In the genomic region with DNA sequence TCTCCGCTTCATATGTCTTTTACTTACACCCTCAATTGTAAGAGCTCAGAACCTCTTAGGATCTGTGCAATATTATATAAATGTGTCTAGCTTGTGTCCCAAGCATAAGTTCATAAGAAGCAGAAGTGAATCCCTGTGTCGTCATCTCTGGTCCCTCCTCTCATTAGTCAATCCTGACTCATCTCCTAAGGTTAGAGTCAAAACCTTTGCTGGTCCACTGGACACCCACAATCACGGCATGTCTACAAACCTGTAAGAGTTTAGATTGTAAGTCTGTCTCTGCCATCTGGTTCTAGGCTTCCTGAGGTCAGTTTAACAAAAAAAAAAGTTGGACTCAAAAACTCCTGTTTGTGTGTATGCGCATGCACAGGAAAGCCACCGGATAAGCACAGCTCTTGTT, we compare ENCODE assay signal across 32 mouse cellular contexts. TPM values are rescaled to one million over a fixed set of nuclear protein-coding genes. Genes with fewer than 3 reads are reported as not detected.
A peak's percentile ranks its signal among the peaks of the same experiment; 100 is the strongest.
DNase-seq lines count a peak whose midpoint lies in the region; ATAC-seq and TF ChIP-seq lines count a peak whose summit lies in the region.
"Had no signal": no experiment of that assay in that cellular context is flagged by ENCODE, and none has a peak within 500 bp of the region (broad histone marks: within the 10 kb centered on the region; RNA-seq: fewer than 3 reads in every experiment).

No protein-coding gene starts in this region.

- no peak for TF ChIP-seq CTCF in lung, postnatal 0 days (IDR thresholded peaks at IDR 0.05)
- TF ChIP-seq CTCF in lung, adult 2 months (IDR thresholded peaks at IDR 0.05; ENCODE audit: insufficient read depth, low read length): no peak

- no peak overlapping the region for H3K4me2 ChIP-seq in lung, postnatal 0 days (replicated peaks; ENCODE audit: low read depth, low read length)
- H3K4me2 ChIP-seq: embryonic facial prominence, embryonic 13.5 days; forebrain, embryonic 12.5 days; hindbrain, embryonic 14.5 days; intestine, embryonic 15.5 days; limb, embryonic 12.5 days; liver, embryonic 11.5 days; lung, embryonic 14.5 days; midbrain, embryonic 13.5 days; neural tube, embryonic 12.5 days had no signal

- no peaks in the 10 kb centered on the region for H3K9me3 ChIP-seq in lung, postnatal 0 days (ENCODE audit: low read length)
- H3K9me3 ChIP-seq: embryonic facial prominence, embryonic 13.5 days; forebrain, embryonic 12.5 days; heart, embryonic 10.5 days; intestine, embryonic 15.5 days; limb, embryonic 12.5 days; megakaryocyte, embryonic 14.5 days; midbrain, embryonic 13.5 days; neural tube, embryonic 12.5 days had no signal

- DNase-seq in lung, postnatal 0 days (ENCODE audit: low spot score): peak; percentile 48
- DNase-seq in lung, adult 2 months: no peak
- peak; percentile 56 for DNase-seq in NIH3T3 (ENCODE audit: low read depth)
- peak; percentile 47 for DNase-seq in induced T-regulatory cell, adult 2 months (ENCODE audit: low read depth)
- no peak for DNase-seq in cerebellum, adult 9-11 months
- DNase-seq in layer of hippocampus, postnatal 25 days (ENCODE audit: extremely low spot score in 1 of 2, low spot score in 1 of 2): no peak
- DNase-seq in layer of hippocampus, adult 9-10 months (ENCODE audit: low spot score): no peak
- DNase-seq: cerebellum, postnatal 14 days; embryo, embryonic 11 days; heart, postnatal 4 days; kidney, adult 8-10 months; kidney, postnatal 14 days; lung, embryonic 14.5 days; retina, postnatal 1 day; right cerebral cortex, postnatal 25 days; spleen, adult 18-20 months; thymus, postnatal 25 days had no signal

- no peak overlapping the region for H3K9ac ChIP-seq in lung, postnatal 0 days (replicated peaks; ENCODE audit: low read depth)
- H3K9ac ChIP-seq: embryonic facial prominence, embryonic 13.5 days; forebrain, embryonic 12.5 days; hindbrain, embryonic 14.5 days; intestine, embryonic 15.5 days; limb, embryonic 12.5 days; lung, embryonic 14.5 days; midbrain, embryonic 13.5 days; neural tube, embryonic 12.5 days had no signal

- WGBS in lung, postnatal 0 days: 69% methylated on average over 5 of the region's 5 CpGs
- 50% methylated on average over 5 of the region's 5 CpGs for WGBS in lung, adult 2 months

- H3K4me1 ChIP-seq in lung, postnatal 0 days (ENCODE audit: insufficient read depth, low read depth, low read length): 0 out of 2 replicates have a peak, but pooled peaks cover 5% of the 10 kb centered on the region
- no peaks in the 10 kb centered on the region; the same call in 1 of the 2 replicates for H3K4me1 ChIP-seq in lung, adult 2 months (ENCODE audit: control insufficient read depth, insufficient read depth, low read length)

- H3K27ac ChIP-seq in lung, postnatal 0 days (ENCODE audit: low read length): no peak overlapping the region
- H3K27ac ChIP-seq: embryonic facial prominence, embryonic 13.5 days; forebrain, embryonic 12.5 days; heart, embryonic 10.5 days; hindbrain, embryonic 14.5 days; intestine, embryonic 15.5 days; layer of hippocampus, adult 2 months; limb, embryonic 12.5 days; midbrain, embryonic 13.5 days; neural tube, embryonic 12.5 days had no signal

- TF ChIP-seq EP300 in lung, postnatal 0 days (IDR thresholded peaks at IDR 0.05): no peak

- ATAC-seq in lung, postnatal 0 days: no peak
- peak; percentile 76 for ATAC-seq in neutrophil, adult 5-6 weeks (ENCODE audit: extremely low read depth, insufficient number of reproducible peaks, low FRiP score, poor library complexity, severe bottlenecking)
- ATAC-seq: intestine, embryonic 15.5 days; midbrain, embryonic 13.5 days had no signal

- H3K27me3 ChIP-seq in lung, postnatal 0 days (replicated peaks; ENCODE audit: insufficient read depth, low read length): no peaks in the 10 kb centered on the region
- H3K27me3 ChIP-seq: embryonic facial prominence, embryonic 13.5 days; forebrain, embryonic 12.5 days; intestine, embryonic 15.5 days; limb, embryonic 12.5 days; midbrain, embryonic 13.5 days; neural tube, embryonic 12.5 days had no signal

- TF ChIP-seq POLR2A in lung, adult 2 months (IDR thresholded peaks at IDR 0.05; ENCODE audit: borderline replicate concordance, extremely low read depth, low read depth, low read length): no peak

- no peaks in the 10 kb centered on the region for H3K36me3 ChIP-seq in lung, postnatal 0 days (ENCODE audit: insufficient read depth, low read length)
- H3K36me3 ChIP-seq: embryonic facial prominence, embryonic 13.5 days; forebrain, embryonic 12.5 days; heart, embryonic 10.5 days; intestine, embryonic 15.5 days; limb, embryonic 12.5 days; midbrain, embryonic 13.5 days; neural tube, embryonic 12.5 days had no signal

- no peak overlapping the region for H3K4me3 ChIP-seq in lung, postnatal 0 days (ENCODE audit: low read depth, low read length)
- H3K4me3 ChIP-seq in lung, adult 2 months (replicated peaks; ENCODE audit: extremely low read depth, low read depth, low read length): no peak overlapping the region
- H3K4me3 ChIP-seq: embryonic facial prominence, embryonic 13.5 days; erythroblast, embryonic 14.5 days; forebrain, embryonic 12.5 days; heart, embryonic 10.5 days; intestine, embryonic 15.5 days; layer of hippocampus, adult 2 months; limb, embryonic 12.5 days; megakaryocyte, embryonic 14.5 days; midbrain, embryonic 13.5 days; neural tube, embryonic 12.5 days had no signal

RNA-seq across cellular contexts. Expression of gene Srsf7, which starts 34.3 kb away (rescaled TPM):
- polyA plus RNA-seq in lung, postnatal 0 days (2015; fragmentation: Nextera tagmentation; extraction: Ambion mirVana): 162 and 178 TPM in 2 replicates
- 31.5 and 46.7 TPM in 2 replicates for polyA plus RNA-seq in lung, adult 2 months (2012; rRNA removed)
- 294 and 322 TPM in 2 replicates for total RNA-seq in neutrophil, adult 5-6 weeks (2017)
- 100 to 1,000 TPM; 108 to 115 TPM for total RNA-seq in layer of hippocampus, postnatal 25 days (2021)

RNA-seq across cellular contexts. Expression of gene Ttc39d, which starts 34.5 kb away (rescaled TPM):
- 0.19 and 0.21 TPM in 2 replicates for polyA plus RNA-seq in lung, postnatal 0 days (2015; fragmentation: Nextera tagmentation; extraction: Ambion mirVana)
- polyA plus RNA-seq in lung, adult 2 months (2012; rRNA removed): 0.06 TPM in 1 of 2 replicates, not detected in the other
- not detected in 2 replicates for total RNA-seq in neutrophil, adult 5-6 weeks (2017)
- under 1 TPM; 0.12 to 0.42 TPM for total RNA-seq in layer of hippocampus, postnatal 25 days (2021)
- total RNA-seq: gastrocnemius, adult 18-20 months; heart, postnatal 4 days had no signal
- polyA plus RNA-seq: embryonic facial prominence, embryonic 13.5 days; erythroblast, embryonic 14.5 days; heart, embryonic 10.5 days; limb, embryonic 12.5 days; liver, embryonic 11.5 days; lung, embryonic 14.5 days; neural tube, embryonic 12.5 days; stomach, embryonic 14.5 days had no signal

RNA-seq across cellular contexts. Expression of gene Galm, which starts 45.5 kb away (rescaled TPM):
- 7.5 and 8.6 TPM in 2 replicates for polyA plus RNA-seq in lung, postnatal 0 days (2015; fragmentation: Nextera tagmentation; extraction: Ambion mirVana)
- 3.8 and 7.6 TPM in 2 replicates for polyA plus RNA-seq in lung, adult 2 months (2012; rRNA removed)
- 10.8 and 15.5 TPM in 2 replicates for total RNA-seq in neutrophil, adult 5-6 weeks (2017)
- total RNA-seq in layer of hippocampus, postnatal 25 days (2021): 1 to 10 TPM; 3.7 to 4.1 TPM
- polyA plus RNA-seq: erythroblast, embryonic 14.5 days had no signal

RNA-seq across cellular contexts. Expression of gene Gemin6, which starts 51.5 kb away (rescaled TPM):
- 11.1 and 13.2 TPM in 2 replicates for polyA plus RNA-seq in lung, postnatal 0 days (2015; fragmentation: Nextera tagmentation; extraction: Ambion mirVana)
- 0.79 and 1.6 TPM in 2 replicates for polyA plus RNA-seq in lung, adult 2 months (2012; rRNA removed)
- total RNA-seq in neutrophil, adult 5-6 weeks (2017): 6.6 and 8.3 TPM in 2 replicates
- 1 to 10 TPM; 4.8 to 5.9 TPM for total RNA-seq in layer of hippocampus, postnatal 25 days (2021)
- polyA plus RNA-seq: erythroblast, embryonic 14.5 days had no signal

Comparison
In these comparisons a context has a peak if more than half of its experiments do, and no peak if none do; other contexts are left out.
1. DNase-seq: peak in lung, postnatal 0 days (single experiment), NIH3T3 (single experiment) and induced T-regulatory cell, adult 2 months (single experiment); none in lung, adult 2 months (single experiment), cerebellum, adult 9-11 months (single experiment), layer of hippocampus, postnatal 25 days (0 of 2) and layer of hippocampus, adult 9-10 months (single experiment).